Mouse (Mus musculus): ENCODE data around the gene Trim8.

The Trim8 gene

GRCm38 (mm10) chr19:46522433-46523044, 21.0 kb downstream of the Trim8 start:
- DNase-seq (ENCODE audit: low read depth in 1 of 2, low spot score in 2 of 2): peak; percentile 52 to 62

DNA sequence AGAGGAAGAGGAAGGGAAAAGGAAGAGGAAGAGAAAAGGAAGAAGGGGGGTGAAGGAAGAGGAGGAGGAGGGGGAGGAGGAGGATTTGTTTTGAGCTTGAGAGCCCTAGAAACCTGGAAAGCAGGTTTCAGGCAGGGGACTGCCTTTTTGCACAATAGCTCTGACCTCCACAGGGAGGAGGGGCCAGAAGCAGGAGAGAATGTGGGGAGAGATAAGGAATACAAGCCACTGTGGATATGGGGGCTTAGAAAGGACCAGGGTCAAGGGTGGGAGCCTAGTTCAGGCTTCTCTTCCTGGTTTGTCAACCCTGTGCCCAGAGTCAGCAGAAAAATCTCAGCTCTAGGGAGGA, 21.6 kb downstream of the Trim8 start:
- no peak for DNase-seq (ENCODE audit: low read depth in 1 of 2, low spot score in 2 of 2)

- DNase-seq (ENCODE audit: low read depth in 1 of 2, low spot score in 2 of 2): no peak
Measured at GRCm38 (mm10) chr19:46523480-46524151, 22.1 kb downstream of the Trim8 start.

DNA sequence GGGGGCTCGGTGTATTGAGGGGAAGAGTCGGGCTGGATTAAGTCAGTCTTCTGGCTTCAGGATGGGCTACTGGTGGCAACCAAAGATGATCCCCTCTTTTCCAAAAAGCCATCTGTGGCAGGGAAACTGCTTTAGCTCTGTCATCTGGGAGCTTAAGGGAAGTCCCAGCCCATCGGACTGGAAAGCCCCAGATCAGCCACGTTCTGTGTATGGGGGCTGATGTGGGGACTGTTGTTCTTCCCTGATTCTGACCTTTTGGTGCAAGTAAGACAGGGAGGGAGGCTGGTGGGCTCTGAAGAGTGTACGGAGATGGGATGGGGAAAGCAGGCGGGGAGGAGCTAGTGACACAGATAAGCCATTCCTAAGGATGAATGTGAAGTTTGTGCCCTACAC, 22.6 kb downstream of the Trim8 start:
- DNase-seq (ENCODE audit: low read depth in 1 of 2, low spot score in 2 of 2): peak in 1 of 2 experiments; percentile 33

DNA sequence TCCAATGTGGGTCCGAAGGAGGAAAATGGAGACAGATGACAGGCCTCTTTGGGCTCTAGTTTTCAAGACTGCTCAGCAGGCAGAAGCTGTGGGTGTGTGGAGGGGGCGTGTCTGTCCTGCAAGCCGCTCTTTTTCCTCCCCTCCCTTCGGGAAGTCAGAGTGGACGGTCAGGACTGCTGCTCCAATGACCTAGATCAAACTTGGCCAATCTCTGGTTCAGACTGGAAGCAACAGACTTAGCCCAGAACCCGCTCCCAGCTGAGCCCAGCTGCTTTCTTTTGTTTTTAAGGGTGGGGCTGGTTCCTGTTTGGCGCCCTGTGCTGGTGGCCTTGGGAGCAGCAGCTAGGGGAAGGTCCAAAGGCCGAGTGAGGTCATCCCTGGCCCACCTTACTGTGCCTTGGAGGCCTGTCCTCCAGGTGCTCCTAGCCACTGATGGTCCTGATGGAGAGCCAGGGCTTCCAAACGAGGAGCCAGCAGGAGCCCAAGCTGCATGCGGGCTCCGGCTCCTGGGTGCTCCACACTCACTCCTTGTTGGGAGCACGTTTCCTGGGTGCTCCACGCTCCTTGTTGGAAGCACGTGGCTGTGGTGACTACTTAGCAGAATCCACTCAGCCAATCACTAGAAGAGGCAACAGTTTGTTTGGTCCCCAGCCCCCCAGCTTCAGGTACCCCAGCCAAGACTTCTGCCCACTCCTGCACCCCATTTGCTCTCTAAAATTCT, 23.3 kb downstream of the Trim8 start:
- DNase-seq (ENCODE audit: low read depth in 1 of 2, low spot score in 2 of 2): peak; percentile 28 to 59

- DNase-seq (ENCODE audit: low read depth in 1 of 2, low spot score in 2 of 2): no peak
Measured at GRCm38 (mm10) chr19:46525691-46526631, 24.5 kb downstream of the Trim8 start.

DNA sequence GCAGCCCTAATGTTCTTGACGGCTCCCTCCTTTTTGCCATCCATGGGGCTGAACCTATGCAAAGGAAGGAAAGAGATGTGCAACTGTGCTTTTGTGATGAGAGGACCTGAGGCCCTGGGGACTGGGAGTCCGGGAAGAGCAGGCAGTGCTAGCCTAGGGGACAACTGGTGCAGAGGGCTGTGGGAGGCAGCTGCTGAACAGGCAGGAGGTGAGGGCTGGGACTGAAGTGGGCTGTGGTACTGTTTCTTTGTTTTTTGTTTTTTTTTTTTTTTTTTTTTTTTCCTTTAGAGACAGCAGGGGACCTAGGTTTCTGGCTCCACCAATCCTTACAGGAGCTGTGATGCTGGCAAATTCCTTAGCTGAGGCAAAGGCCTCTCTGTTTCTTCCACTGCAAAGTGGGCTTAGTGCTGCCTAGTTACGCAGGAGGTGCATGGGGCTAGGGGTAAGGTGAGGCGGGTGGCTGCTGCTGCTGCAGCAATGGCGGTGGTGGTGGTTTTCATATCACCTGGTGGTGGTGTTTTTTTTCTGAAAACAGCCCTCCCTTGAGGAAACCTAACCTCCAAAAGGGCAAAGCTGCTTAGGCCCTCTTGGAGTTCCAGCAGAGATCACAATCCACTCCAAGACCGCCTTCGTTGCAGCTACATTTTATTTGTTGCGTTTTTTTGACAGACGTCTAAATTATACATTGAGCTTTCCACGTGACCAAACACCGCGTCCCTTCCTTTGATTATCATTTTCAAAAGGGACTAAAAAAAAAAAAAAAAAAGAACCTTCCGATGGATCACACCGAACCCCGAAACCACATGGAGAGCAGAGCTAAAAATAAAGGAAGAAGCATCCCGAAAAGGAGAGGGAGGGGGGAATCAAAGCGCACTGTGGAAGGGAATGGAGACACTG, 26.4 kb downstream of the Trim8 start:
- no peak for DNase-seq (ENCODE audit: low read depth in 1 of 2, low spot score in 2 of 2)

DNA sequence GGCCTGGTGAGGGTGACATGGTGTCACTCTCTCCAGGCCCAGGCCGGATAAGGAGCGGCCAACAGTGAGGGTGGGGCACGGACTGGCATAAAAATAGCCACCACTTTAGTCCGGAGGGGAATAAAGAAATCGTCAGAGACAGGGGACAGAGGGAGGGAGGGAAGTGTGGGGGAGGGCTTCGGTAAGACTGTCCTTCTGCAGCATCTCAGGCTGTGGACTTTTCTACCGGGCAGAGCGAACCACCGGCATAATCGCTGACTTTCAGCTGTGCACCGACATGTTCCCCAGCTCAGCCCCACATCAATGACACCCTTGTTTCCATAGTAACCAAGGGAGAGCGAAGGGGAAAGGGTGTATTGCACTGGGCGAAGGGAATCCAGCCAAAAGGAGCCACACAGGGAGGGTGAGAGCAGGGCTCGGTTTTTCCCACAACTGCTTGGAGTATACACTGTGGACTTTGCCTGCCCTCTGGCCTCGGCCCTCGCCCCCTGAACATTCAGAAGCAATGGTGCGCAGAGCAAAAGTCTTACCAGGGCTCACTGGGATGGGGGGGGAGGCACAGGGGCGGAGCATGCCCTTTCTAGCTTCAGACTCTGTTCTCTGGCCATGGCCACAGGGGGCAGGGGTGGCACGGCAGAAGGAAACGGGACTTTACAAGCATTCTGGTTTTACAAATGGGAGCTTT, 27.2 kb downstream of the Trim8 start:
- peak; percentile 48 to 68 for DNase-seq (ENCODE audit: low read depth in 1 of 2, low spot score in 2 of 2)

DNA sequence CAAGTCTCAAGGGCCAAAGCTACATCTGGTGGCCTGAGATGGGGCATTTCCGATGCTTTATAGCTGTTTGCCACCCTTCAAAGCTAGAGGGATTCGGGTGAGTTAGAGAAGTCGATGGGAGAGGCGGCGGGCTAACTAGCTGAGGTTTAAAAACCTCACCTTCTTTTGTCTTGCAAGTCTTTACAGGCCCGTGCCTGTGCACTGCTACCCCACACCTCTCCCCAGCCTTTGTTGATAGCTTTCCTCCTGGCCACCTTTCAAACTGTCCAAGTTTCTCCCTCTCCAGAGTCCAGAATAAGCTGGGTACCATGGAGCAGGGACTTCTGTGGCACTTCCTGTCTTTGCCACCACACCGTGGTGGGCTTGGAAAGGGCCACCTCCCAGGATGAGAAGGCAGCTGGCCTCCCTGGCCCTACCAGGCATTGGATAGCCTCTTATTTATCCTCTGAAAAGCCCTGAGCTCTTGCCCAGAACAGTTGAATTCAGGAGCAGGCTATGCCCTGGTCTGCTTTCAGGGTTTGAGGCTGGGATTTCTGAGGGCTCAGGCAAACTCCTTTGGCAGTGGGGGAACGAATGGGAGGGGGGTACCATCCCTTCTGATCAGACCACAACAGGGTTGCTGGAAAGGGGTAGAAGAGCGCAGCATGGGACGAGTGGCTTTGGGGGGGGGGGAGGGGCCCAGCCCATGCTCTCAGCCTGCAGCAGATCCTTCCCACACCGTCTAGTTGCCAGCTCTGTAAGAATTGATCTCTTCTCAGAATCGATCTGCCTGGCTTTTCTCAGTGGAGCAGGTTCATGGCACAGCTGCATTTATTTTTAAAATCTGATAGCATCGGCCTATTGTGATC, 28.3 kb downstream of the Trim8 start:
- no peak for DNase-seq (ENCODE audit: low read depth in 1 of 2, low spot score in 2 of 2)

DNA sequence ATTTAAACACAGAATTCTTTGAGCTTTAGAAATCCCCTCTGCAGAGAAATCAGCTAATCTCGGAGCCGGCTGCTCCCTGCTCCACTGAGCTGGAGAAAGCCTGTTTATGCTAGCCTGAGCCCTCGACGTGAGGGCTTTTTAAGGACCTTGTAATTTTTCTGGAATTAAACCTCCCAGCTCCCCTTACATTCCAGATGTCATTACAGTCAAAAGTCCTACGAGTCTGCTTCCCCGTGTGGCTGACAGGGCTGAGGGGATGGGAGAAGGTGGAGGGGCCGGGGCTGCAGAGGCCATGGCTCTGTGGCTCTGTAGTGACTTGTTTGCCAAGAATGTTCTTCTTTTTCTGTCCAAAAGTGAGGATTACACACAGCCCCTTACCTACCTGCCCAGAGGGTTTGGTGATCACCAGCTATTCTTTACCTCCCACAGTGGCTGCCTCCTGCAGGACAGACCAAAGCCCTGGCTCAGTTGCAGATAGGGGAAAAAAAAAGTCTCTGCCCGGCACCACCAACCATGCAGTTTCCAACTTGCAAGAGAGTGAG, 29.0 kb downstream of the Trim8 start:
- DNase-seq (ENCODE audit: low read depth in 1 of 2, low spot score in 2 of 2): no peak

DNA sequence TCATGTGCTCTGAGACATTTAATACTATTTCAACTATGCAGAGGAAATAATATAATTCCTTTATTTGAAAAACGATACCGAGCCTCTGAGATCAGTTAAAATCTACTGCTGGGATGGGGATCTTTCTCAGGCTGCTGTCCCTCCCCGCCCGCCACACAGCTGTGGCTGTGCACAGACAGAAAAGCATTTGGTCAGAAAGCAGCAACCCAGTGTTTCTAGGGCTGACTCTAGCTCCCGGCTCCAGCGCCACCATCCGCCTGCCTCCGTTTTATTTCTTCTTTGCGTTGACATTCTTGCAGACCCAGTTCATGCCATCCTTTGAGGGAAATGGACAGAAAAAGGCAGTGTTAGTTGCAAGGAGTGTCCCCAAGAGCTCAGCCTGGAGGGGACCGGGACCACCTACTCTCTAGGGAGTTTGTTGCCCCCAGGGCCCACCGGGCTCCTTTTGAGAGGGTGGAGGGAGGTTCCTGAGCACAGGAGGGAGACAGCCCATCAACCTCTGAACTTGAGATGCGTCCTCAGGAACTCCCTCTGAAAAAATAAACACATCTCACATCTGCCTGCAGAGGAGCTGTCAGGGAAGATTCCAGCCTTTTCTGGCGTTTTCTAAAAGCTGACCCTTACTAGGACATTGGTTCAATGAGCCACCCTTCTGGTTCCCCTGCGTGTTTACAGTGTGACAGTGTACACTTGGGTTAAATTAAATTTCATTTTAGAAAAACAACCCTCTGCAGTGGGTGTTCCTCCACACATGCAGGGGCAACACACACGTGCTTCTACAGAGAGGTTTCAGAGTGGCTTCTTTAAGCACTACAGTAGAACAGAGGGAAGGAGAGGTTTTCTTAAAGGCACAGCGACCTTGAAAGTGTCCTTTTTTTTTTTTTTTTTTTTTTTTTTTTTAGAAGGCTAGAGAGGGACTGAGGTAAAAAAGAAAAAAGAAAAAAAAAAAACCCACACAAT, 29.8 kb downstream of the Trim8 start:
- DNase-seq (ENCODE audit: low read depth in 1 of 2, low spot score in 2 of 2): no peak

DNA sequence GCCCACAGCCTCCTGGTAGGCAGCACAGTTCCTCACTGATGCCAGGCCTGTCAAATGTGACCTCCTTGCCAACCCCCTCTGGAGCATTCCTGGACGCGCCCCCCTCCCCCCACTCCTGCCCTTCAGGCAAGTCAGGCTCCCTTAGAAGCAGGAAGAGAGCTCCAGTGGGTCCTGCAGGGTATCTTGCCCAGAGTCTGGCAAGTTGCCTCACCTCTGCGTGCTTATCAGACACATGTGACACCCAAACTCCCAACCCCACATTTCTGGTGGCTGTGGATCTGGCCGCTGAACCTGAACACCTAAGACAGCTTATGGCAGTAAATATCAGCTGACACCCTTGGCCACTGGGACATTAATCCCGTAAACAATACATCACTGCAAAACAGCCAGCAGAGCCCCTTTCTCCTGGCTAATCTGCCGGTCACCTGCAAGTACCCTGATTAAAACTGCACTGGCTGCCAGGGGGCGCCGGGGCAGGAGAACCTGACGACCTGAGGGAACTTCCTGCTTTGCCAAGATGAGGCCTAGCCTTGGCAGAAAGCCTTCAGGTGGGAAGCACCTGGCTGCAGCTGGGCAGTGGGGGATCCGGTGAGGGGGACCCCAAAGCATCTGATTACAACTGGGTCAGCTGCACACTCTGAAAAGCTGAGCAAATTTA, 30.7 kb downstream of the Trim8 start:
- no peak for DNase-seq (ENCODE audit: low read depth in 1 of 2, low spot score in 2 of 2)

DNA sequence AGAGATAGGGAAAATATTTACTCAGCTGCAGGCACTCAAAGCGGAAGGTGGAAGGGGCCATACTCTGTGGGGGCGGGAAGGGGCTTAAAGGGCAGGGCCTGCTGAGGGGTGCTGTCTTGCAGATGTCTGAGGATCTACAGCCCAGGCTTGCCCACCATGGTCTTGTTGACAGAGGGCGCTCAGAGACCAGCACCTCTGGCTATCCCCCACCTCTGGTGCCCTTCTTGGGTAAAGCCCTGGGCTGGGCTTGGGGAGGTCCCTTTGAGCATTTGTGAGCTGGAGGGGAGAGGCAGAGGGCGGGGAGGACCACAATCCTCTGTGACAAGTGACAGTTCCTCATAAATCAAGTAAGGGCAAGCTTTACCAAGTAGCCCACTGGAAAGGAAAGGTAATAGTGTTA, 31.6 kb downstream of the Trim8 start:
- no peak for DNase-seq (ENCODE audit: low read depth in 1 of 2, low spot score in 2 of 2)

- no peak for DNase-seq (ENCODE audit: low read depth in 1 of 2, low spot score in 2 of 2)
Measured at GRCm38 (mm10) chr19:46533525-46533924, 32.0 kb downstream of the Trim8 start.

DNA sequence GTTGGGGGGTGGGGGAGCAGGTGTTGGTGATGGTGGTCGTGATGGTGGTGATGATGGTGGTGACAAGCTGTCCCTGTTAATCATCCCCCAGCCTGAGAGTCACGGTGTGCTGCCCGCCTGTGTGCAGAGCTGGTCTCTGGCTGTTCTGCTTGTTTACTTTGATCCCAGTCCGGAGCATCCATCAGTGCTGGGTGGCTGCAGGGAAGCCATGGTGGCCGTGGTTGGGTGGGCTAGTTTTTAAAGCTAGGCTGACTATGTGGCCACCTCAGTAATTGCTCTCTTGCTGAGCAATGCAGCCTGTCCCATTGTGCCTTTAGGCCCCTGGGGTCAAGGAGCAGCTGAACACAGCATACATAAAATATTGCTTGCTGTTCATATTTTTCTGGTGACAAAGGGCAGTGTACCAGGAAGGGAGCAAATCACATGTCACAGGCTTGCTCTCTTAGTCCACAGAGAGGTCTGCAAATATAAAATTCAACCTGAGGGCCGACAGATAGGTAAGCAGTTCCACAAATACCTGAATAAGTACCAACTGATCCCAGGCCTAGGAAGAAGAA, 33.1 kb downstream of the Trim8 start:
- no peak for DNase-seq (ENCODE audit: low read depth in 1 of 2, low spot score in 2 of 2)

- DNase-seq (ENCODE audit: low read depth in 1 of 2, low spot score in 2 of 2): no peak
Measured at GRCm38 (mm10) chr19:46537357-46537756, 35.9 kb downstream of the Trim8 start.

DNA sequence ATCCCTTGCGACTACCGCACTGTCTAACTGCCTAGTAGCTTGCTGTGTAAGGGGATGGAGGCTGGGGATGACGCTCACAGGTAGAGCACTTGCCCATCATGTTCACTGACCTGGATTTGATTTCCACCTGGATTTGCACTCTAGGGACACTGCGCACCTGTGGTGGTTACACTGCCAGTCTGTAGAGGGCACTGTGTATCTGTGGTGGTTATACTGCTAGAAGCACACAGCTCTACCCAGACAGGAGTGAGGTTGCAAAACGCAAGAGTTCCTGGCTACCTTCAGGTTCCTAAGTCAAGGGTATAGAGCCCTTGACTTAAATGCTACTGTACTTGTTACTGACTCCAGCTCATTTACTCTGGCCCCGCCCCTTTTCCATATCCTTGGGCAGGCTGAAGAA, 36.7 kb downstream of the Trim8 start:
- DNase-seq (ENCODE audit: low read depth in 1 of 2, low spot score in 2 of 2): no peak
